Mouse (Mus musculus) MEL (cell line): Measurements from ENCODE around the gene Mtor.

ENCODE experiments used
- CHD1 ChIP-seq: IDR thresholded peaks from 2 replicates; pipeline ENCODE4 v1.6.1; 2012; ENCODE audit warnings: low read depth, mild to moderate bottlenecking, inconsistent platforms, low read length, improper control_type of control experiment
- CHD2 ChIP-seq: IDR thresholded peaks from 2 replicates; pipeline ENCODE4 v1.6.1; 2011; ENCODE audit warnings: low read length, improper control_type of control experiment
- CTCF ChIP-seq, 3 experiments: IDR thresholded peaks in 2 of 3; conservative IDR thresholded peaks in 1 of 3; 2 replicates each; pipeline ENCODE4 v1.5.1; 2011 to 2012; ENCODE audit warnings: low read length in 3 of 3, low read depth in 2 of 3, mild to moderate bottlenecking in 2 of 3, improper control_type of control experiment in 1 of 3, inconsistent platforms in 1 of 3, mixed read lengths in 1 of 3, moderate library complexity in 1 of 3; ENCODE audit not compliant: control insufficient read depth in 1 of 3, insufficient read depth in 1 of 3, poor library complexity in 1 of 3, severe bottlenecking in 1 of 3
- EP300 ChIP-seq, 2 experiments: IDR thresholded peaks; 2 replicates each; pipeline ENCODE4 v1.6.1; 2011; ENCODE audit warnings: improper control_type of control experiment in 2 of 2, low read length in 2 of 2, low read depth in 1 of 2, mild to moderate bottlenecking in 1 of 2
- HCFC1 ChIP-seq: IDR thresholded peaks from 2 replicates; pipeline ENCODE4 v1.6.1; 2012; ENCODE audit warnings: low read depth, mild to moderate bottlenecking, inconsistent platforms, low read length, improper control_type of control experiment, moderate library complexity
- MAZ ChIP-seq: IDR thresholded peaks from 2 replicates; pipeline ENCODE4 v1.6.1; 2012; ENCODE audit warnings: low read depth, mild to moderate bottlenecking, inconsistent platforms, low read length, improper control_type of control experiment
- POLR2A ChIP-seq, 2 experiments: IDR thresholded peaks; 2 replicates each; pipeline ENCODE4 v1.6.1; 2011 to 2012; ENCODE audit warnings: low read length in 2 of 2, mild to moderate bottlenecking in 2 of 2, control low read depth in 1 of 2, improper control_type of control experiment in 1 of 2, low read depth in 1 of 2, moderate library complexity in 1 of 2; ENCODE audit not compliant: control insufficient read depth in 1 of 2, insufficient read depth in 1 of 2, poor library complexity in 1 of 2
- SMC3 ChIP-seq: IDR thresholded peaks from 2 replicates; pipeline ENCODE4 v1.6.1; 2011; ENCODE audit warnings: low read depth, low read length, improper control_type of control experiment
- TBP ChIP-seq: IDR thresholded peaks from 2 replicates; pipeline ENCODE4 v1.8.0; 2011; ENCODE audit warnings: low read depth, low read length, improper control_type of control experiment
- UBTF ChIP-seq: IDR thresholded peaks from 2 replicates; pipeline ENCODE4 v1.6.1; 2012; ENCODE audit warnings: low read depth, mild to moderate bottlenecking, inconsistent platforms, low read length, improper control_type of control experiment, moderate library complexity, borderline replicate concordance; ENCODE audit not compliant: insufficient read depth
- USF2 ChIP-seq, 2 experiments: IDR thresholded peaks; 2 replicates each; pipeline ENCODE4 v1.6.1; 2011 to 2012; ENCODE audit warnings: improper control_type of control experiment in 2 of 2, low read length in 2 of 2, borderline replicate concordance in 1 of 2, inconsistent platforms in 1 of 2, low read depth in 1 of 2, mild to moderate bottlenecking in 1 of 2; ENCODE audit not compliant: insufficient read depth in 1 of 2
- ZKSCAN1 ChIP-seq: IDR thresholded peaks from 2 replicates; pipeline ENCODE4 v1.6.1; 2012; ENCODE audit warnings: low read depth, mild to moderate bottlenecking, inconsistent platforms, low read length, improper control_type of control experiment, moderate library complexity

- TF ChIP-seq CHD1 (no peak), MAZ (no peak), CHD2 (peak; percentile 92), CTCF (IDR thresholded peaks at IDR 0.05 in 2 of 3, conservative IDR thresholded peaks at IDR 0.05 in 1 of 3; ENCODE audit: control insufficient read depth in 1 of 3, insufficient read depth in 1 of 3, low read depth in 2 of 3, low read length in 3 of 3, poor library complexity in 1 of 3, severe bottlenecking in 1 of 3) (no peak), SMC3 (no peak), USF2 (IDR thresholded peaks at IDR 0.05; ENCODE audit: borderline replicate concordance in 1 of 2, insufficient read depth in 1 of 2, low read depth in 1 of 2, low read length in 2 of 2) (no peak), TBP (peak; percentile 61; the same call in 1 of the 2 replicates), UBTF (no peak), POLR2A (IDR thresholded peaks at IDR 0.05; ENCODE audit: control insufficient read depth in 1 of 2, insufficient read depth in 1 of 2, low read depth in 1 of 2, low read length in 2 of 2, poor library complexity in 1 of 2) (peak; percentile 48 to 79; a peak in 3 of 4 replicates), ZKSCAN1 (no peak), HCFC1 (peak; percentile 78), EP300 (IDR thresholded peaks at IDR 0.05; ENCODE audit: low read depth in 1 of 2, low read length in 2 of 2) (no peak)
These were observed 110.0 kb downstream of the Mtor start, which contains the start of gene Exosc10 for GRCm38 (mm10) chr4:148558297-148559000.
